In the genomic region with DNA sequence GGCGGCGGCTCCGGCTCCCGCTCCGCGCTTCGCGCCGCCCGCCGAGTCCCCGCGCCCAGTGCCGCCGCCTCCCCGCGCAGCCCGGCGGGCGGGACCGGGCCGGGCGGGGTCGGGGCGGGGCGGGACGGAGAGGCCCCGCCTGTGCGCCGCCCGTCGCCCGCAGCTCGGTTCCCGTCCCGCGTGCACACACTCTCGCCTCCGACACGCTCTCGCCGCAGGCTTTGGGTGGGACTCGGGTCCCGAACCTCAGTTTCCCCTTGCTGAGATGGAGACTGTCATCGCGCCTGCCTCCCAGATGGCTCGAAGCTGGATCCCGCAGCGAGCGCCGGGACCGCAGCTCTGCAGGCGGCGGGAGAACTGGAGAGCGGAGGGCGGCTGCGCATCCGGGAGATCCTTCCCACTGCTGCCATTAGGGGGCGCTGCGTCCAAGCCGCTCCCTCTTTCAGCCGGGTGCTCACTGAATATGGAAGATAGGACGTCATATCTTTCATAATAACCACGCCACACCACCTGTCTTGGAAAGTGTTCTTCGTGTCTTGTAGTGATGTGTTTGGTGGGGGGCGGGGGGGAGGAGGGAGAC, we compare ENCODE assay signal across 8 mouse cellular contexts. TPM values are rescaled to one million over a fixed set of nuclear protein-coding genes. Genes with fewer than 3 reads are reported as not detected.
DNase-seq lines count a peak whose midpoint lies in the region; ATAC-seq and TF ChIP-seq lines count a peak whose summit lies in the region.

A gene (minus strand): TSS at position 359 of the 580 bp plus-strand sequence.

- H3K4me3 ChIP-seq in MEL (ENCODE audit: control insufficient read depth in 1 of 2, insufficient read depth in 1 of 2, low read depth in 2 of 2, low read length in 2 of 2), result peak within 1 kb of the TSS; percentile 69 to 89
- H3K4me3 ChIP-seq in lung, embryonic 14.5 days (ENCODE audit: low read depth, low read length), result peak within 1 kb of the TSS; percentile 52
- peak within 1 kb of the TSS; percentile 59 for H3K4me3 ChIP-seq in olfactory bulb, adult 2 months (ENCODE audit: insufficient read depth, low read depth, low read length)

- WGBS in lung, embryonic 14.5 days, result 2% methylated on average over 53 of the region's 66 CpGs
- WGBS in olfactory bulb, adult 2 months, result 1% methylated on average over 56 of the region's 66 CpGs

- no peaks in the 10 kb centered on the region for H3K9me3 ChIP-seq in MEL (replicated peaks; ENCODE audit: insufficient read depth, low read length)
- no peaks in the 10 kb centered on the region for H3K9me3 ChIP-seq in lung, embryonic 14.5 days (ENCODE audit: low read depth, low read length)

- ATAC-seq in lung, embryonic 14.5 days (ENCODE audit: insufficient read depth), result peak; percentile 60

- TF ChIP-seq EP300 in MEL (IDR thresholded peaks at IDR 0.05; ENCODE audit: low read depth in 1 of 2, low read length in 2 of 2), result no peak

- peak; percentile 28 to 44; a peak in 1 of 4 replicates for TF ChIP-seq POLR2A in MEL (IDR thresholded peaks at IDR 0.05; ENCODE audit: control insufficient read depth in 1 of 2, insufficient read depth in 1 of 2, low read depth in 1 of 2, low read length in 2 of 2, poor library complexity in 1 of 2)
- no peak for TF ChIP-seq POLR2A in olfactory bulb, adult 2 months (IDR thresholded peaks at IDR 0.05; ENCODE audit: insufficient read depth, low read depth, low read length)

- no peaks in the 10 kb centered on the region for H3K36me3 ChIP-seq in MEL (ENCODE audit: control insufficient read depth in 1 of 2, insufficient read depth in 2 of 2, low read length in 2 of 2)
- no peaks in the 10 kb centered on the region for H3K36me3 ChIP-seq in lung, embryonic 14.5 days (ENCODE audit: insufficient read depth)

- no peaks in the 10 kb centered on the region; the same call in 1 of the 2 replicates for H3K79me2 ChIP-seq in MEL (ENCODE audit: control insufficient read depth, insufficient read depth, low read length, poor library complexity)

- H3K27me3 ChIP-seq in MEL (ENCODE audit: control insufficient read depth in 1 of 2, insufficient read depth in 2 of 2, low read length in 2 of 2), result peaks cover 7 to 8% of the 10 kb centered on the region in 2 experiments; a peak in 3 of 4 replicates
- peaks cover 35% of the 10 kb centered on the region for H3K27me3 ChIP-seq in lung, embryonic 14.5 days (ENCODE audit: insufficient read depth, low read length)

- H3K9ac ChIP-seq in MEL (ENCODE audit: control insufficient read depth, low read depth, low read length, poor library complexity, severe bottlenecking), result peak within 1 kb of the TSS; percentile 77
- peak within 1 kb of the TSS; percentile 52 for H3K9ac ChIP-seq in lung, embryonic 14.5 days

- DNase-seq in MEL (ENCODE audit: low read depth, low spot score), result peak; percentile 88
- DNase-seq in cerebellum, adult 8-10 months, result peak; percentile 95
- DNase-seq in forelimb bud, embryonic 11.5 days (ENCODE audit: low read depth, low spot score), result peak; percentile 67
- DNase-seq in heart, postnatal 4 days, result peak; percentile 86
- DNase-seq in layer of hippocampus, adult 8-10 months (ENCODE audit: low spot score in 2 of 2), result peak; percentile 74 to 87
- peak; percentile 88 for DNase-seq in lung, embryonic 14.5 days
- DNase-seq in thymus, adult 18-20 months, result peak; percentile 52 to 61

- peak; percentile 35 for TF ChIP-seq RAD21 in MEL (IDR thresholded peaks at IDR 0.05; ENCODE audit: low read depth, low read length)

- H3K27ac ChIP-seq in MEL (ENCODE audit: control insufficient read depth, low read depth, low read length), result no peak within 1 kb of the TSS
- H3K27ac ChIP-seq in lung, embryonic 14.5 days (ENCODE audit: low read depth), result no peak within 1 kb of the TSS
- H3K27ac ChIP-seq in olfactory bulb, adult 2 months (ENCODE audit: insufficient read depth, low read depth, low read length), result no peak within 1 kb of the TSS

- H3K4me1 ChIP-seq in MEL (ENCODE audit: control insufficient read depth in 1 of 2, insufficient read depth in 2 of 2, low read length in 2 of 2), result no peaks in the 10 kb centered on the region
- no peaks in the 10 kb centered on the region for H3K4me1 ChIP-seq in lung, embryonic 14.5 days (ENCODE audit: insufficient read depth)
- peaks cover 7% of the 10 kb centered on the region for H3K4me1 ChIP-seq in olfactory bulb, adult 2 months (ENCODE audit: control insufficient read depth, insufficient read depth, low read length)

- peak within 1 kb of the TSS; percentile 98 for H3K4me2 ChIP-seq in lung, embryonic 14.5 days

- peak; percentile 78 to 93 (median 89) for TF ChIP-seq CTCF in MEL (IDR thresholded peaks at IDR 0.05 in 2 of 3, conservative IDR thresholded peaks at IDR 0.05 in 1 of 3; ENCODE audit: control insufficient read depth in 1 of 3, insufficient read depth in 1 of 3, low read depth in 2 of 3, low read length in 3 of 3, poor library complexity in 1 of 3, severe bottlenecking in 1 of 3)
- peak; percentile 95 for TF ChIP-seq CTCF in lung, embryonic 14.5 days (IDR thresholded peaks at IDR 0.05; ENCODE audit: low read depth)
- peak; percentile 90 for TF ChIP-seq CTCF in olfactory bulb, adult 2 months (IDR thresholded peaks at IDR 0.05; ENCODE audit: insufficient read depth, low read depth, low read length)

TF ChIP-seq in MEL, 35 proteins besides CTCF, POLR2A, EP300 and RAD21:
- TF ChIP-seq SIN3A (IDR thresholded peaks at IDR 0.05; ENCODE audit: low read length) (peak; percentile 45; the same call in 1 of the 2 replicates), TCF12 (IDR thresholded peaks at IDR 0.05; ENCODE audit: low read depth, low read length) (0 out of 2 replicates have a peak, but pooled peaks have one; percentile 41), NRF1 (IDR thresholded peaks at IDR 0.05; ENCODE audit: insufficient read depth, low read depth, low read length, poor library complexity, severe bottlenecking) (peak; percentile 70), SMC3 (IDR thresholded peaks at IDR 0.05; ENCODE audit: low read depth, low read length) (peak; percentile 53), ETS1 (IDR thresholded peaks at IDR 0.05; ENCODE audit: low read depth, low read length) (peak; percentile 42; the same call in 1 of the 2 replicates), MAX (IDR thresholded peaks at IDR 0.05; ENCODE audit: low read length) (0 out of 2 replicates have a peak, but pooled peaks have one; percentile 30), MYC (IDR thresholded peaks at IDR 0.05; ENCODE audit: low read depth, low read length) (no peak), E2F4 (IDR thresholded peaks at IDR 0.05; ENCODE audit: borderline replicate concordance, low read depth, low read length) (peak; percentile 62; the same call in 1 of the 2 replicates), HCFC1 (IDR thresholded peaks at IDR 0.05; ENCODE audit: low read depth, low read length) (peak; percentile 22; the same call in 1 of the 2 replicates), NELFE (IDR thresholded peaks at IDR 0.05; ENCODE audit: low read depth, low read length) (no peak), ELF1 (IDR thresholded peaks at IDR 0.05; ENCODE audit: low read depth, low read length) (peak; percentile 41; the same call in 1 of the 2 replicates), MAZ (IDR thresholded peaks at IDR 0.05; ENCODE audit: low read depth, low read length) (peak; percentile 70; the same call in 1 of the 2 replicates), JUND (IDR thresholded peaks at IDR 0.05; ENCODE audit: low read depth, low read length) (no peak)

RNA-seq across cellular contexts. Expression of the gene that starts here (rescaled TPM):
- 0.35 and 1.2 TPM in 2 replicates for total RNA-seq in MEL (2012; rRNA removed)
- 1 to 10 TPM in 1 of 2 experiments, not detected in 1; 6.8 TPM for polyA plus RNA-seq in MEL (2012; ENCODE audit: insufficient read depth in 1 of 2, insufficient read length in 2 of 2, low read depth in 1 of 2, low replicate concordance in 2 of 2, missing spikeins in 1 of 2)
- under 1 TPM; 0.25 to 0.48 TPM for total RNA-seq in heart, postnatal 4 days (2021)
- total RNA-seq in layer of hippocampus, adult 8-10 months (2022), result 10 to 100 TPM; 15.7 to 19.5 (median 17.8) TPM
- 2.6 and 3.3 TPM in 2 replicates for polyA plus RNA-seq in lung, embryonic 14.5 days (2014; fragmentation: Nextera tagmentation; extraction: Ambion mirVana)
- not detected in 2 replicates for polyA plus RNA-seq in olfactory bulb, adult 2 months (2012; ENCODE audit: insufficient read depth, insufficient read length, low replicate concordance, missing spikeins)

Comparison
In these comparisons a context has a peak if more than half of its experiments do, and no peak if none do; other contexts are left out.
1. Peak in DNase-seq in heart, postnatal 4 days; RNA of the gene not detected or under 1 TPM.